Mouse (Mus musculus) layer of hippocampus, postnatal 36 days (tissue): ENCODE measurements around the gene Brat1. TPM values are rescaled to one million over a fixed set of nuclear protein-coding genes. Genes with fewer than 3 reads are reported as not detected.

Source experiments
- DNase-seq, 2 experiments: peaks; one replicate each; pipeline ENCODE4 v3.0.0; 2022
- total RNA-seq, 2 experiments: library from RNA; stranded (reverse); gene quantifications; 2 replicates each; pipeline ENCODE4 v1.2.3; 2021

The Brat1 gene
- total RNA-seq, 2 experiments from 2014 or later = 19.5 to 21.0 TPM

DNA sequence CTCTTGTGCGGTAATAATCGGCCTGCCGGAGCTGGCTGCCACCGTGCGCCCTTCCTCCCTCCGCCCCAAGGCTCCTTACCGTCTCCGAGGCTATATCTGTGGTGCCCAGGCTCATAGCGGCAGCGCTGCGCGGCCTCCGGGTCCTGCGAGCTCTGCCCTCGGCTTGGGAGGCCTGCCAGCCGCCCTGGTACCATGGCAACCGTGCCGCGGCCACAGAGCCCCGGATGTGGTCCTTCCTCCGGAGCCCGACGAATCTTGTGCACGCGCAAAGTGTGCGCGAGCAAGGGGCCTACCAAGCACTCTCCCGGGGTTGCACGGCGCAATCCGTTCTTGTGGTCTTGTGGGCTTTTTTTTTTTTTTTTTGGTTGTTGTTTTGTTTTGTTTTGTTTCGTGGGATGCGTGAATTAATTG, 2.7 kb upstream of the Brat1 start, which contains the start of gene Iqce:
Iqce (minus strand) TSS at position 276 of the 411 bp plus-strand sequence.
- peak; percentile 94 to 95 for DNase-seq

DNA sequence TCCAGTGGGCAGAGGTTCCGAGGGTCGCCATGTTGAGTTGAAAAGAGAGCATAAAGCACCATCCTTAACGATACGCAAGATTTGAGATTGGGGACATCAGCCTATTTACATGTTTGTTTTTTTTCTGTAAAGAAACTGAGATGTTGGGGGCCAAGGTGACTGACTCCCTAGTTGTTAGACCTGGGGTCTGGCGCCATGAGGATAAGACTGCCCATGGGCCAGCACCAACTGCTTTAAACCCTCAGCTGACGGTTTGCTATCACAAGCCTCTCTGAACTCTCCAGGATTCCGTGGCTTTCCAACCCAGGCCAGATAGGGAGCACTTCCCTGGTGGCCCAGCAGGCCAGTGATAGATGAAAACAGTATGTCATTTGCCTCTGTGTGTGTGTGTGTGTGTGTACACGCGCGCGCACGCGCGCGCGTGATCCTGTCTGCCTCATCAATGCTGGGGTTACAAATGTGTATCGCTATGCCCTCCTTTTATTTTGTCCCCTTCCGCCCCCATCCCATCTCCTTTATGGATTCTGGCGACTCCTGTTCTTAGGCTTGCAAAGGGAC, 2.1 kb upstream of the Brat1 start:
- DNase-seq = no peak

DNA sequence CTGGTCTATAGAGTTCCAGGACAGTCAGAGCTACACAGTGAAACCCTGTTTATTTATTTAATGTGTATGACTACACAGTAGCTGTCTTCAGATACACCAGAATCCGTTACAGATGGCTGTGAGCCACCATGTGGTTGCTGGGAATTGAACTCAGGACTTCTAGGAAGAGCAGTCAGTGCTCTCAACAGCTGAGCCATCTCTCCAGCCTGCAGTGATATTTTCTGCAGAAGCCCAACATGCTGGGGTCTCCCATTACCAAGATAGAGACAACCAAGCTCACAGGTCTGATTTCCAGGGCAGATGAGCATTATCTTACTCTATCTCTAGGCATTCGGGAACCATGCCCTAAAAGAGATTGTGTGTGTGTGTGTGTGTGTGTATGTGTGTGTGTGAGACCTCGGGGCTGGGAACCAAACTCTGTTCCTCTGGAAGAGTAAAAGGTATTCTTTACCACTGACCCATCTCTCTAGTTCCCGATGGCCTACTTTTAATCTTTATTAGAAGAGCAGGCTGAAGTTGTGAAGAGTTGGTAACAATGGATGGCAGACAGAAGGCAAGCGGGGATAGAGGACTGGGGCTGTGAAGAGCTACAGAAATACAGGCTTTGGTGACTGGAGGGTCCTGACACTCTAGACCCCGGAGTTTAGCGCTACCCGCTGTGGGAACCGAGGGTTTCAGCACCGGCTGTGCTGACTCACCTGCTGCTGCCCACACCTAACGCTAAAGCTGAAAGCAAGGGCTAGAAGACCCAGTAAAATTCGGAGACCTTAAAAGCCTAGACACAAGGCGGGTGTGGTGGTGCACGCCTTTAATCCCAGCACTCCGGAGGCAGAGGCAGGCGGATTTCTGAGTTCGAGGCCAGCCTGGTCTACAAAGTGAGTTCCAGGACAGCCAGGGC, 1.1 kb upstream of the Brat1 start:
- no peak for DNase-seq

DNA sequence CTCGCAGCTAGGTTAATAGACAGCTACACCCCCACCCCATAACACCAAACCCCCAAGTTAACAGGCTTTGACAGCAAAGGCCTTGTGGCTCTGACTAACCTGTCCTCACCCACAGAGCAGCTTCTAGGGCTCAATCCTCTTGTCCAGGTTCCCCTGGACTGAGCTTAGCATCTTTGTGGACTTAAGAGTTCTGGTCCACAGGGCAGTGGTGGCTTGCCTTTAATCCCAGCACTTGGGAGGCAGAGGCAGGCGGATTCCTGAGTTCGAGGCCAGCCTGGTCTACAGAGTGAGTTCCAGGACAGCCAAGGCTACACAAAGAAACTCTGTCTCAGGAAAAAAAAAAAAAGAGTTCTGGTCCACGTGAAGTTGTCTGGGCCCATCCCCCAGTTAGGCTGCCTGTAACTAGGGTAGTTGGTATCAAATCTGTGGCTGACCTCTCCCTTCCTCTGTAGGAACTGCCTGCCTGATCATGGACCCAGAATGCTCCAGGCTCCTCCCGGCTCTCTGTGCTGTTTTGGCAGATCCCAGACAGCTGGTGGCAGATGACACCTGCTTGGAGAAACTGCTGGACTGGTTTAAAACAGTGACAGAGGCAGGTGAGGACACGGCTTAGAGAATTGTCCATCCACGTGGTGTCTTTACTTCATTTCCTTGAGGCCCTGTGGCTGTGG, 825 bp downstream of the Brat1 start:
- DNase-seq = no peak

DNA sequence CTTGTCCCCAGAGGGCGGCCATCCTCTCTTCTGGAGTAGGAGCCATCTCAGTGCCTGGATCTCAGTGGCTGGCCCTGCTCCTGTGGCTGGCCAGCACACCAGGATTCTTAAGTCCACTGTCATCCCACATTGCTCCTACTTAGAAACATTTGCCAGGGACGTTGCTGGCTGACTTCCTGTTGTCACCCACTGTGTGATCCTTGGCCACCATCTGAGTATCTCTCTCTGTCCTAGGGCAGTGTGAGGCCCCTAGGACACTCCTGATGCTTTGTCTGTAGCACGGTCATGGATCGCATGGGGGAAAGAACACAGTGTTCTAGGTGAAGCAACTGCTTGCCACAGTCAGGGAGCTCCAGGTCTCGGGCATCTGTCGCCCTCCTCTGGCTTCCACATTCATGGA, 5.5 kb downstream of the Brat1 start:
- no peak for DNase-seq

DNA sequence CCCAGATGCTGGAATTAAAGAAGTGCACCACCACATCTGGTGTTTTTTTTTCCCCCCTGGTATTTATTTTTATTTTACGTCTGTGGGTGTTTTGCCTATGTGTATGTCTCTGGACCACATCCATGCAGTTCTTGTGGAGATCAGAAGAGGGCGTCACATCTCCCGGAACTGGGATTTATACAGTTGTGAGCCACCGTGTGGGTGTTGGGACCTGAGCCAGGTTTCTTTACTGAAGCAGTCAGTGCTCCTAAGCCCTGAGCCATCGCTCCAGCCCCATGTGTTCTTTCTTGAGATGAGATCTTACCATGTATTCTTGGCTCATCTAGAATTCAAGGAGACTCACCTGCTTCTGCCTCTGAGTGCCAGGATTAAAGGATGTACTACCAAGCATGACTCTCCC, 6.2 kb downstream of the Brat1 start:
- DNase-seq = no peak

DNA sequence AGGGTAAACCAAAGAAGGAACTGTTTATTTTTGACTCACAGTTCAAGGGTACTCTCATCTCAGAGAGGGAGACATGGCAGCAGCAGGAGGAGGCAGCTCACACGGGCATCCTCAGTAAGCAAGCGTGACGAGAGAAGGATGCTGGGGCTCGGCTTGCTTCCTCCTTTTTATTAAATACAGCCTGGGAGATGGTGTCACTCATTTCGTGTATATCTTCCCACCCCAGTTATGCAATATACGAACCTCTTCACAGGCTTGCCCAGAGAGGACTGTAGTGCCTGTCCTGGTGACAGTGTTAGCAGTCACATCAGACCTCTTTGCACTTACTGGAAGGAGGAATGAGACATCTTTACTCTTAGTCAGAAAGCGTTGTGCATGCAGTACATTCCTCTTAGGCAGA, 16.0 kb downstream of the Brat1 start:
- DNase-seq = no peak

DNA sequence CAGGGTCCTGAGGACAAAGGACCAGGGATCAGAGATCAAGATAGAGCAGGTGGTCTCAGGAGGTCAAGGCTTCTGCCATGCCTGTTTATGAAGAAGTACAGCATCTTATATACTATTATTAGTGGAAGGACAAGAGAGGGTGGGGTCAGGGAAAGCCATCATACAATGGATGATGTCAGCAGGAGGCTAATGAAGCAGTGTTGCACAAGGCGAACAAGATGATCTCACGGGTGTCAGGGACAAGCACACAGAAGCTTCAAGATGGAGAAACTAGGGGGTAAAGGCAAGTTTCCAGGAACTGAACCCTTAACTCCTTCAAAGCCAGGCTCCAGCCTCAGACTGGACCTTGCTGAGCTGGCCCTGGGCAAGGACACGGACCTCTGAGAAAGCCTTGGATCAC, 17.3 kb downstream of the Brat1 start:
- DNase-seq = no peak

DNA sequence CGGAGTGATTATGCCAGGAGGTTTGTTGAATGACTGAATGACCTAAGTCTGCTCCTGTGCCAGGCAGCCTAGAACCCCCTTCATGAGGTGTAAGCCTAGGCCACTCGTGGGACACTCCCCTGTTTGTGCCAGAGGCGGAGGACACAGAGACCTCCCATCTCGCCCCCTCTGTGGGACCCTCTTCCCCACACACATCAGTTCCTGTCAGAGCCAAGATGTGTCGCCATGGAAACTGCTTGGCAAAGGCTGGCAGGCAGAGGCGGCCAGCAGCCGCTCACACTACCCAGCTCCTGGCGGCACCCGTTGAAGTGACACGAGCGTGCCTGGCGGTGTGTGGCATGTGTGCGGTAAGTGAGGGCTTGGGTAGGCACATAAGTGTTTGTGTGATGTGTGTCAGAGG, 19.0 kb downstream of the Brat1 start, which contains the start of gene Amz1:
Amz1 (plus strand) TSS at position 306 of the 400 bp plus-strand sequence.
- peak; percentile 68 to 76 for DNase-seq

DNA sequence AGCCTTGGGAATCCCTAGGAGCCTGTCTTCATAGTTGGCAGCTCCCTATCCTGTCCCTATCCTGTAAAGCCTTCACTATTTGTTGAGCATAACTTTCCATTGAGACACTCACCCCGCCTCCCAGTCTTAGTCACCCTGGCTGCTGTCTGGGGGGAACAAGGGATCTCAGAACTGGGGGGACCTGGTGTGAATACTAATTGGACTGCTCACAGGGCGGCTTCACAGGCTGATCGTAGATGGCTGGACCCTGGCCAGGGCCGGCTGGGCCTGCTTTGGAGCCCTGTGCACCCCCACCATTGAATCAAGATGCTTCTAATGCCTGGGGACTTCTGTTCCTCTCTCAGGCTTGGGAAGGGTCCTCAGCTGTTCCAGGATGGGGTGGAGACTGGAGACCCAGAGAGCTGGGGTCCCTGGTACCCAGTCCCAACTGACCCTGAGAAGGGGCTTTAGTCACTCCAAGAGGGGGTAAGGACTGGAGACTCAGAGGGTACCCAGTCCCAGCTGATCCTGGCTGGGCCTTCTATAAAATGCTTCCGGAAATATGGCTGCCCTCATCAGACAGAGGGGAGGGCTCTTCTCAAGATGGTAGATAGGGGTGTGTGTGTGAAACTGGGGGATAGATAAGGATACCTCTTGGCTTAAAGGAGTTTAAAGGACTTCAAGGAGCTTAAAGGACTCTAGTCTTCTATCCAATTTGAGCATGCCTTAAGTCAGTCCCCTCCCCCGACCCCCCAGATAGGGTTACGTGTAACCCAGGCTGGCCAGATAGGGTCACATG, 21.4 kb downstream of the Brat1 start:
- DNase-seq = peak in 1 of 2 experiments; percentile 58

DNA sequence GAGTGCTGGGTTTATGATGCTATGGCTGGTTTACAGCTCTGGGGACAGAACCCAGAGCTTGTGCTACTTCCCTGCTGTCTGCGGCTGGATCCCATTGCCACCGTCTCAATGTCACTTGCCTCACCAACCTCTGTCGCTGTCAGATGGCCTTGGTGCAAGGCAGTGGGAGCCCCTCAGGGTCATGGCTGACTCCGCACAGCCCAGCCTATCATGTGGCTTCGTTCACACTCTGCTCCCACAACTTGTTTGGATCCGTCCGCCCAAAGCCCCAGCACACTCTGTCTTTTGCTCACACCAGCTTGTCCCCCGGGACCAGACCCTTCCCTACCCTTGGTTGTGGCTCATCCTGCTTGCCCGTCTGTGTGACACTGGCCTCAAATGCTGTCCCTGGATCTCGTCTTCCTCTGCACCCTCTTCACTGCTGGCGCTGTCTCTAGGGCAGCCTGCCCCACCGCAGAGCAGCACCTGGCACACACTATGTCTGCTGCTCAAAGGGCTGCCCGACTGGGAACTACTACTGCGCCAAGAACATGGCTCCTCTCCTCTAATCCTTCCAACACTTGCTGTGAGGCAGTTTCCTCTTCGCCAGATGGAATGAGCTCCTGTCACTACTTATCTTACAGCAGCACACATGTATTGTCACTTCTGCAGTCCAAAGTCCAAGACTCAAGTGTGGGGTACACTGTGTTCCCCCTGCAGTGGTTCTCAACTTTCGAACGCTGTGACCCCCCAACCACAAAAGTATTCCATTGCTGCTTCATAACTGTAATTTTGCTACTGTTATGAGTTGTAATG, 22.3 kb downstream of the Brat1 start:
- DNase-seq = no peak

DNA sequence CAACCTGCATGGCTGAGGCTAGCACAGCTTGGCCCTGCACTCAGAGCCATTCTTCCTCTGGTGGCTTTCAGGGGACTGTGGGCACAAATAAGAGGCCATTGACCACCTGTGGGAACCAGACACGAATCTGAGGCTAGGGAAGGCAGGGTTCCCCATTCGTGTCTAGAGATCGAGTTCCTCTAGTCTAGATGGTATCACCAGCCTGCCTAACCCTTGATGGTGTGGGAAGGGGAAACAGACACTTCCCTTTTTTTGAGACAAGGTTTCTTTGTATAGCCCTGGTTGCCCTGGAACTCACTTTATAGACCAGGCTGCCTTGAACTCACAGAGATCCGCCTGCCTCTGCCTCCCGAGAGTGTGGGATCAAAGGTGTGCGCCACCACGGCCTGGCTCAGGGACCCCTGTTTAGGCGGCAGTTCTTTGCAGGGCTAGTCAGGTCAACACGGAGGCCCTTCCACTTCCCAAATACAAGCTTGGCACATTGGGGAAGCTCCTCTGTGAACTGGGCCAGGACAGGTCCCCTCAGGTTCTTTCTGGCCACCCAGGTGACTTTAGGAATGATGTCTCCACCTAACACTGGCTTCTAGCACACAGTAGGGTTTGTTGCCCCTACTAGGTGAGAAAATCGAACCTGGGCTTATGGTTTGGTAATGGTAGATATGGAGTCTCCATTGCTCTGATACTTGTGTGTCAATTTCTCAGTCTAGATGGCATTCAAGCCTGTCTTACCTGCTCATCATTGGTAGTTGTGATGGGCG, 26.4 kb downstream of the Brat1 start:
- DNase-seq = no peak

DNA sequence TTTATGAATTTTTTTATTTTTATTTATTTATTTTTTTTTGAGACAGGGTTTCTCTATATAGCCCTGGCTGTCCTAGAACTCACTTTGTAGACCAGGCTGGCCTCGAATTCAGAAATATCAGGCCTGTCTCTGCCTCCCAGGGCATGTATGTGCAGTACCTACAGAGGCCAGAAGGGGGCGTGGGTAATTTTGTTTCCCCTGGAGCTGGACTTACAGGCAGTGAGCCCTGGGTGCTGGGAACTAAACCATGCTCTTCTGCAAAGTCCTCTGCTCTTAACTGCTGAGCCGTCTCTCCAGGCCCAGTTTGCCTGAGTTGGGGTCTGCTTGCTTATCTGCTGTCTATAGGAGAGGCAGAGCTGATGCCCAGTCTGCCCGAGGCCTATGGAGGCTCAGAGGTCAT, 27.4 kb downstream of the Brat1 start:
- no peak for DNase-seq

DNA sequence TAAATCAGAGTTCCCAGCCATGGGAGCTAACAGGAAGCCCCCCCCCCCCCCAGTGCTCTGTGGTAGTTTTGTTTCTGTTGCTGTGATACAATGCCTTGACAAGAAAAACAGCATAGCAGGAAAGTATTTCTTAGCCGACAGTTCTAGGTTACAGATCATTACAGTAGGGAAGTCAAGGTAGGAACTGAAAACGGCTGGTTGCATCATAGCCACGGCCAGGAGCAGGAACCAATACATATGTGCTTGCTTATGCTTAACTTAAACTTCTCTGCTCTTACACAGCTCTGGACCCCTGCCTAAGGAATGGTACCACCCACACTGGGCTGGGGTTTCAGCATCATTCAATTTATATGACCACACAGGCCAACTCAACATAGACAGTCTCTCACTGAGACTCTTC, 28.5 kb downstream of the Brat1 start:
- no peak for DNase-seq

DNA sequence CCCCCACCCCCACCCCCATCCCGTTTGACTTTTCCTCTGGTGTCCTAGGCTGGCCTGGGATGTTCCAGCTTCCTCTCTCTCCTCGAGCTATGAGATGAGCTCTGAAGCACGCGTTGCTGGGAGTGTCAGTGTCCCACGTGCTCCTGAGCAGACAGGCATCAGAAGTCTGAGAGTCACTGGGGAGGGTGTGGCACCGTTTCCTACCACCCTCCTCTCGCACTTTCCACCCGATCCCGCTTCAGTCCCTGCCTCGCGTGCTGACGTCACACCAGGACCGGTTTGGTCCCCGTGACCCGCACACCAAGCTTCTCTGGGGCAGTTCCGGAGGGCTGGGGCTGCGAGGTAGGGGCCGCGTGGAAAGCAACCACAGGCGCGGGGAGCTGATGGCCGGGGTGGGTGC, 30.5 kb downstream of the Brat1 start:
- no peak for DNase-seq

DNA sequence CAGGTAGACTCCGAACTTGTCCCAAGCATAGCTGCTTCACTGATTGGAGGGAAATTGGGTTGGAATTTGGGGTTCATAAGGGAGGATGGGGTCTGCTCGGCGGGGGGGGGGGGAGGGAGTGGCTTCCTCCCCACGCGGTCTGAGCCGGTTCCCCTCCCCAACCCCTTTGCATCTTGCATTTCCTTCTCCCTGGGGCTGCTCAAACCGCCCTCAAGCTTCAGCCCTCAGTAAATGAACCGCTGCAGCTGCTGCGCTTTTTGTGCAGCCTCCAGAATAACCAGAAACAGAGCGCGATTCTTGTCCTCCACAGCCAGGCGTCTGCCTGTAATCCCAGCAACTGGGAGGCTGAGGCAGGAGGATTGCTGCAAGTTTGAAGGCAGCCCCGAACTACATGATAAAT, 31.4 kb downstream of the Brat1 start:
- DNase-seq = no peak

DNA sequence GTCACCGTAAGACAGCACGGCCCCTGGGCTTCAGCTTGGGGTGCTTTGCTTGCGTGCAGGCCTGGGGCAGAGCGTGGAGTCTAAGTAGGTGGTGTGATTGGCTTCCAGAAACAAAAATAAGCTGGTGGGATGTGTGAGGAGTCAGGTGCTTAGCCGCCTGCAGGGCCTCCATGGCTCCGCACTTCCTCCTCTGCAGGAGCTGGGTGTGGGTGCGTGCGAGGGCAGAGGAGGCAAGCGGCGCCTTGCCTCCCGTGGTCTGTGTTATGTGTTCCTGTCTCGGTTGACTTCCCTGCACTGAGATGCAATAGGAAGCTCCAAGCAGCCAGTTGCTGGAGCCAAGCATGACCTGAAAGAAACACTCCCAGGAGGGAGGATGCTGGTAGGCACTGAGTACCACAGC, 35.0 kb downstream of the Brat1 start:
- DNase-seq = no peak

DNA sequence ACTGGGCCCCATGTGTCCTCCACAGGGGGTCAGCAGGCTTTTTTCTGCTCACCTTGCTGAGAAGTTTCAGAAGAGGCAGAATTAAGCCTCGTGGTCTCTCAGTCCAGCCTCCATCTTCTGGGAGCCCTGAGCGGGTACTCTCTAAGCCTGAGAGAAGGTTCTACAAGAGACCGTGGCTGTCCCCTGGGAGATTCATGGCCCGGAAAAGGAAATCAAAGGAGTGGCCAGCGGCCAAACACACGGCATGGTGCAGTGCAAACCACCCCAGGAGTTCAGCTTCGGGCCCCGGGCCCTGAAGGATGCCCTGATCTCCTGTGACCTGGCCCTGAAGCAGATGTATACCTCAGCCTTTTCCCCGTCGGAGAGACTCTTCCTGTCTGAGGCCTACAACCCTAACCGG, 36.2 kb downstream of the Brat1 start:
- DNase-seq = no peak

DNA sequence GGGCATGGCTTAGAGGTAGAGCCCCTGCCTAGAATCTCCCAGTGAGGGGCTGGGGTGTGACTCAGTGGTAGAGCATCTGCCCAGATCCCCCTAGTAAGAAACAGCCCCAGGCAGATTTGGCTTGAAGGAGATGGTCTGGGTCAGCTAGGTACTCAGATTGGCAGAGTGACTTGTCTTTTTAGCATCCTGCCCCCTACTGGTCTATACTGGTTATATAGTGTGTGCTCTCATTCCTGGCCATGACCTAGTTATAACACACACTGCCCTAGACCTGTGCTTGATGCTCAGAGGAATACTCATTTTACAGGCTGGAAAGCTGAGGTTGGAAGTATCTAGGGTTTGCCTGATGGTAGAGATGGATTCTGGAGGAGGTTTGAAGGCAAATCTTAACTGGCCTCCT, 37.1 kb downstream of the Brat1 start:
- DNase-seq = no peak

DNA sequence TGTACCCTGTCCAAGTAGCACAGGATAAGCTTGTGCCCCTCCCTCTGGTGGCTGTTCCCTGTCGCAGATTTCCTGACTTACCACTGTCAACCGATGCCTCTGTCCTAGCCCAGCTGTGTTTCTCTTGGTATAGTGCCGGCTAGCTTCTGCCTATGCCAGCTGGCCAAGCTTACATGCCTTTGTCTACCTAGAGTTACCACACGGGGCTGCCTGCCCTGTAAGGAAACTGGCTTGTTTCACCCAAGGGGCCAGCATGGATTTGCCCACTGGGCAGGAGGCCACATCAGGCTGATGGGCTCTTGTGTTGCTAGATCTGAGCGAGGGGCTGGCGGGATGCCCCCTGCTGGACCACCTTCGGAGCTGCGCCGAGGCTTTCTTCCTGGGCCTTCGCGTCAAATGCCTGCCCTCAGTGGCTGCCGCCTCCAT, 38.9 kb downstream of the Brat1 start:
- DNase-seq = no peak

DNA sequence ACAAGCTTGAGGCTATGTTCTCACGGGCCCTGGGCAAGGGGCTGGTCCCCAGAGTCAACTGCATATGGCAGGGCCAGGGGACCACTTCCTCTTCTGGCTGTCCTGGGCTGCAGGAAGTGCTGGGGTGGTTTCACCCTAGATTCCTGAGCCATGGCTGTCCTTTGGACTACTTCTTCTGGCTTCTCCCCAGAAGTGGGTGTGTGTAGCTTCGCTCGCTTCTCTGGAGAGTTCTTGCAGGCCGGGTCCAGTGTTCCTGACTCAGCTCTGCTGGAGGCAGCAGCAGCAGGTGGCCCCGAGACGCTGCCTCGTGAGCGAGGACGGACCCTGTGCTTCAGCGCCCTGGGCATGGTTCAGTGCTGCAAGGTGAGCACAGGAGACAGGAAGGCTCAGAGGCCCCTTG, 43.6 kb downstream of the Brat1 start:
- no peak for DNase-seq
